Mouse (Mus musculus) limb, embryonic 14.5 days (tissue): ENCODE measurements at regions not wholly inside any gene's neighbourhood (a gene's known extent, or its start where the extent isn't known, plus 50 kb on each side); places are given as distances from the start of the nearest gene placed in this dataset. TPM values are rescaled to one million over a fixed set of nuclear protein-coding genes. Genes with fewer than 3 reads are reported as not detected.
A peak's percentile ranks its signal among the peaks of the same experiment; 100 is the strongest.

Experiments
- ATAC-seq: fragments of 200-750 bp; cut with Nextera tagmentation; 2 replicates; pipeline ENCODE4 v1.8.0; 2017; ENCODE audit warnings: low read depth, moderate number of reproducible peaks, moderate TSS enrichment; ENCODE audit not compliant: low FRiP score
- DNase-seq: peaks from one replicate; pipeline ENCODE4 v3.0.0-alpha.2; 2015; ENCODE audit warnings: low spot score
- H3K27ac ChIP-seq: fragments of 300-500 bp; sonication (generic); replicated peaks from 2 replicates; pipeline ENCODE4 v1.5.1; 2014; ENCODE audit warnings: low read depth, mild to moderate bottlenecking, low read length, moderate library complexity, mixed read lengths
- H3K27me3 ChIP-seq: fragments of 300-500 bp; sonication (generic); 2 replicates; pipeline ENCODE4 v1.6.1; 2014; ENCODE audit warnings: low read length, mixed read lengths; ENCODE audit not compliant: control insufficient read depth, insufficient read depth
- H3K36me3 ChIP-seq: fragments of 300-500 bp; sonication (generic); 2 replicates; pipeline ENCODE4 v1.6.1; 2014; ENCODE audit warnings: mild to moderate bottlenecking, low read length, moderate library complexity, mixed read lengths; ENCODE audit not compliant: control insufficient read depth, insufficient read depth
- H3K4me1 ChIP-seq: fragments of 300-500 bp; sonication (generic); 2 replicates; pipeline ENCODE4 v1.6.1; 2014; ENCODE audit warnings: antibody characterized with exemption, low read length, mixed read lengths; ENCODE audit not compliant: control insufficient read depth, insufficient read depth
- H3K4me2 ChIP-seq: fragments of 300-500 bp; sonication (generic); replicated peaks from 2 replicates; pipeline ENCODE4 v1.6.1; 2014; ENCODE audit warnings: low read depth, mild to moderate bottlenecking, low read length, moderate library complexity; ENCODE audit not compliant: severe bottlenecking
- H3K4me3 ChIP-seq: fragments of 300-500 bp; sonication (generic); replicated peaks from 2 replicates; pipeline ENCODE4 v1.5.1; 2014; ENCODE audit warnings: low read length
- H3K9ac ChIP-seq: fragments of 300-500 bp; sonication (generic); 2 replicates; pipeline ENCODE4 v1.6.1; 2014; ENCODE audit warnings: mild to moderate bottlenecking, low read depth, low read length, moderate library complexity; ENCODE audit not compliant: severe bottlenecking
- H3K9me3 ChIP-seq: fragments of 300-500 bp; sonication (generic); 2 replicates; pipeline ENCODE4 v1.6.1; 2016; ENCODE audit warnings: low read length; ENCODE audit not compliant: control insufficient read depth
- POLR2A ChIP-seq: fragments of 200-500 bp; IDR thresholded peaks from 2 replicates; pipeline ENCODE4 v1.8.0; 2012; ENCODE audit warnings: inconsistent platforms, mild to moderate bottlenecking, moderate library complexity, borderline replicate concordance; ENCODE audit not compliant: insufficient read depth, insufficient read length; ENCODE audit errors: extremely low read depth
- WGBS: fragments of 180-500 bp; shearing (Covaris S2); extraction: QIAGEN DNeasy Blood & Tissue Kit; methylation state at CpG from one replicate; pipeline ENCODE4 v1.1.7; 2014; 5-methylcytosine and 5-hydroxymethylcytosine counted together
- microRNA-seq: library from miRNA; unstranded; fragments of <30 nt; microRNA quantifications from one replicate; pipeline ENCODE4, GENCODE M21; 2016

- no peak for DNase-seq
- Histone ChIP-seq H3K4me3 (no peak overlapping the region), H3K4me2 (no peak overlapping the region), H3K27ac (no peak overlapping the region), H3K27me3 (no peaks in the 10 kb centered on the region), H3K9ac (no peak overlapping the region), H3K4me1 (no peaks in the 10 kb centered on the region), H3K36me3 (no peaks in the 10 kb centered on the region), H3K9me3 (peaks cover 55% of the 10 kb centered on the region)
- peak; percentile 47; the same call in 1 of the 2 replicates for ATAC-seq
- TF ChIP-seq POLR2A: no peak
Observed at GRCm38 (mm10) chr3:3014978-3015377, 2735.6 kb upstream of the Gm8797 start.

- Histone ChIP-seq H3K9me3 (peaks cover 53% of the 10 kb centered on the region), H3K27ac (no peak overlapping the region), H3K9ac (no peak overlapping the region), H3K4me2 (no peak overlapping the region), H3K4me1 (no peaks in the 10 kb centered on the region), H3K4me3 (no peak overlapping the region), H3K36me3 (no peaks in the 10 kb centered on the region), H3K27me3 (no peaks in the 10 kb centered on the region)
- DNase-seq (no peak), ATAC-seq (no peak)
- 95% methylated on average over 1 of the region's 1 CpGs for WGBS
- no peak for TF ChIP-seq POLR2A
Observed at GRCm38 (mm10) chr3:3016572-3016971, 2734.0 kb upstream of the Gm8797 start.

- no peaks in the 10 kb centered on the region for H3K4me1 ChIP-seq
- no peak for DNase-seq
- H3K27ac ChIP-seq: no peak overlapping the region
- H3K9ac ChIP-seq: no peak overlapping the region
- peaks cover 43% of the 10 kb centered on the region for H3K9me3 ChIP-seq
- no peaks in the 10 kb centered on the region for H3K27me3 ChIP-seq
- H3K4me2 ChIP-seq: no peak overlapping the region
- no peak overlapping the region for H3K4me3 ChIP-seq
- no peak for TF ChIP-seq POLR2A
- no peaks in the 10 kb centered on the region for H3K36me3 ChIP-seq
- 83% methylated on average over 2 of the region's 2 CpGs for WGBS
- no peak for ATAC-seq
Observed at GRCm38 (mm10) chr3:3032793-3033192, 2717.8 kb upstream of the Gm8797 start.

Small RNAs in the stretch of these regions (microRNA-seq; reads per million reads assigned to microRNA genes)
- gene Gm27460: not detected
- not detected for gene Gm28002
